Mouse (Mus musculus): ENCODE results near the gene Sh3gl3.

Gene Sh3gl3

GRCm38 (mm10) chr7:82235486-82235885 lies 61.8 kb downstream of the Sh3gl3 start:
- DNase-seq (ENCODE audit: low spot score in 2 of 2) = no peak

GRCm38 (mm10) chr7:82236152-82236898 lies 62.7 kb downstream of the Sh3gl3 start:
- DNase-seq (ENCODE audit: low spot score in 2 of 2) = no peak

- no peak for DNase-seq (ENCODE audit: low spot score in 2 of 2)
These were observed 63.2 kb downstream of the Sh3gl3 start for GRCm38 (mm10) chr7:82236899-82237162.

GRCm38 (mm10) chr7:82240424-82241240 lies 67.0 kb downstream of the Sh3gl3 start:
- no peak for DNase-seq (ENCODE audit: low spot score in 2 of 2)

GRCm38 (mm10) chr7:82244701-82245100 lies 71.1 kb downstream of the Sh3gl3 start:
- peak in 1 of 2 experiments; percentile 43 for DNase-seq (ENCODE audit: low spot score in 2 of 2)

GRCm38 (mm10) chr7:82248953-82249695 lies 75.5 kb downstream of the Sh3gl3 start:
- peak; percentile 24 to 62 for DNase-seq (ENCODE audit: low spot score in 2 of 2)

GRCm38 (mm10) chr7:82253309-82253708 lies 79.7 kb downstream of the Sh3gl3 start:
- no peak for DNase-seq (ENCODE audit: low spot score in 2 of 2)

GRCm38 (mm10) chr7:82256936-82257335 lies 83.3 kb downstream of the Sh3gl3 start:
- no peak for DNase-seq (ENCODE audit: low spot score in 2 of 2)

GRCm38 (mm10) chr7:82257530-82257929 lies 83.9 kb downstream of the Sh3gl3 start:
- DNase-seq (ENCODE audit: low spot score in 2 of 2) = no peak

GRCm38 (mm10) chr7:82260210-82260609 lies 86.6 kb downstream of the Sh3gl3 start:
- DNase-seq (ENCODE audit: low spot score in 2 of 2) = peak in 1 of 2 experiments; percentile 66

- peak in 1 of 2 experiments; percentile 59 for DNase-seq (ENCODE audit: low spot score in 2 of 2)
These were observed 89.5 kb downstream of the Sh3gl3 start for GRCm38 (mm10) chr7:82263141-82263540.

- DNase-seq (ENCODE audit: low spot score in 2 of 2) = no peak
These were observed 90.5 kb downstream of the Sh3gl3 start for GRCm38 (mm10) chr7:82264119-82264518.

- no peak for DNase-seq (ENCODE audit: low spot score in 2 of 2)
These were observed 91.7 kb downstream of the Sh3gl3 start for GRCm38 (mm10) chr7:82265365-82265764.

- no peak for DNase-seq (ENCODE audit: low spot score in 2 of 2)
These were observed 96.3 kb downstream of the Sh3gl3 start for GRCm38 (mm10) chr7:82269948-82270347.

- DNase-seq (ENCODE audit: low spot score in 2 of 2) = no peak
These were observed 98.1 kb downstream of the Sh3gl3 start for GRCm38 (mm10) chr7:82271742-82272141.

- peak in 1 of 2 experiments; percentile 48 for DNase-seq (ENCODE audit: low spot score in 2 of 2)
These were observed 99.2 kb downstream of the Sh3gl3 start for GRCm38 (mm10) chr7:82272875-82273274.

GRCm38 (mm10) chr7:82274011-82274709 lies 100.5 kb downstream of the Sh3gl3 start:
- peak in 1 of 2 experiments; percentile 50 for DNase-seq (ENCODE audit: low spot score in 2 of 2)

GRCm38 (mm10) chr7:82274975-82275374 lies 101.3 kb downstream of the Sh3gl3 start:
- DNase-seq (ENCODE audit: low spot score in 2 of 2) = no peak

- peak; percentile 33 to 51 for DNase-seq (ENCODE audit: low spot score in 2 of 2)
These were observed 102.0 kb downstream of the Sh3gl3 start for GRCm38 (mm10) chr7:82275529-82276204.

GRCm38 (mm10) chr7:82282011-82282410 lies 108.4 kb downstream of the Sh3gl3 start:
- peak in 1 of 2 experiments; percentile 33 for DNase-seq (ENCODE audit: low spot score in 2 of 2)

- peak in 1 of 2 experiments; percentile 45 for DNase-seq (ENCODE audit: low spot score in 2 of 2)
These were observed 108.8 kb downstream of the Sh3gl3 start for GRCm38 (mm10) chr7:82282464-82282863.
